ENCODE assay signal across 18 mouse cellular contexts in the genomic region with DNA sequence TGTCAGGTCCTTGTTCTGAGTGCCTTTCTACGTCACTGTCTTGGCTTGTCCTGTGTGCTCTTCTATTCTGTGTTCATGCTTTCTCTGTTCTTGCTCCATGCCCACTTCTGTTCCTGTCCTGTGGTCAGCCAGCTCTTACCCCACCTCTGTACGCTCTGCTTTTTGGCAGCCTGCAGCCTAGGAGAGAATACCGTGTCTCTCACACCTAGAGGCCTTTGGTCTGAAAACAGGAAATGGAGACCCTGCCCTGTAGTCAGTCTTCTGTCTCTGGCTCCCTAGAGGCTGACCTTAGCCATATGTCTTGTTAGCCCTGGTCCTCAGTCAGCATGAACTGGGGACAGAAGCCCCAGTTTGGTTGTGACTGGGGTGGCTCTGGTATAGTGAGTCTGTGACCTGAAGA.
DNase-seq lines count a peak whose midpoint lies in the region; ATAC-seq and TF ChIP-seq lines count a peak whose summit lies in the region.
"Had no signal": no experiment of that assay in that cellular context is flagged by ENCODE, and none has a peak within 500 bp of the region (broad histone marks: within the 10 kb centered on the region; RNA-seq: fewer than 3 reads in every experiment).

No protein-coding gene starts in this region.

- intact Hi-C loops in left cerebral cortex, postnatal 14 days (cut with DNase I), result no loop called here

- no peaks in the 10 kb centered on the region for H3K36me3 ChIP-seq in midbrain, postnatal 0 days (ENCODE audit: insufficient read depth, low read length)
- 0 out of 2 replicates have a peak, but pooled peaks cover 2% of the 10 kb centered on the region for H3K36me3 ChIP-seq in midbrain, embryonic 10.5 days
- H3K36me3 ChIP-seq in hindbrain, embryonic 16.5 days (ENCODE audit: control insufficient read depth, insufficient read depth, low read length), result no peaks in the 10 kb centered on the region
- no peaks in the 10 kb centered on the region for H3K36me3 ChIP-seq in small intestine, adult 2 months (ENCODE audit: control insufficient read depth, insufficient read depth, low read length)
- H3K36me3 ChIP-seq: kidney, embryonic 15.5 days; stomach, embryonic 15.5 days had no signal

- no peaks in the 10 kb centered on the region for H3K27me3 ChIP-seq in midbrain, postnatal 0 days (ENCODE audit: insufficient read depth, low read length)
- H3K27me3 ChIP-seq in midbrain, embryonic 10.5 days (ENCODE audit: low read depth, poor library complexity, severe bottlenecking), result no peaks in the 10 kb centered on the region
- H3K27me3 ChIP-seq in hindbrain, embryonic 16.5 days (replicated peaks; ENCODE audit: control insufficient read depth, insufficient read depth, low read length), result no peaks in the 10 kb centered on the region
- no peaks in the 10 kb centered on the region for H3K27me3 ChIP-seq in small intestine, adult 2 months (ENCODE audit: control insufficient read depth, insufficient read depth, low read length)
- H3K27me3 ChIP-seq: kidney, embryonic 15.5 days; stomach, embryonic 15.5 days had no signal

- no peaks in the 10 kb centered on the region for H3K9me3 ChIP-seq in midbrain, postnatal 0 days (ENCODE audit: low read length)
- H3K9me3 ChIP-seq in midbrain, embryonic 10.5 days (replicated peaks), result no peaks in the 10 kb centered on the region
- no peaks in the 10 kb centered on the region for H3K9me3 ChIP-seq in hindbrain, embryonic 16.5 days (ENCODE audit: control insufficient read depth, low read length)
- H3K9me3 ChIP-seq: kidney, embryonic 15.5 days; stomach, embryonic 15.5 days had no signal

- H3K4me2 ChIP-seq in midbrain, postnatal 0 days (ENCODE audit: low read depth, low read length, poor library complexity, severe bottlenecking), result no peak overlapping the region
- H3K4me2 ChIP-seq in hindbrain, embryonic 16.5 days (ENCODE audit: low read length), result no peak overlapping the region
- H3K4me2 ChIP-seq: heart, embryonic 11.5 days; kidney, embryonic 15.5 days; lung, embryonic 14.5 days; stomach, embryonic 15.5 days had no signal

- no peak for TF ChIP-seq POLR2A in small intestine, adult 2 months (IDR thresholded peaks at IDR 0.05; ENCODE audit: low read depth, low read length)

- peak; percentile 3; the same call in 1 of the 2 replicates for ATAC-seq in midbrain, postnatal 0 days (ENCODE audit: low FRiP score)
- 0 out of 2 replicates have a peak, but pooled peaks have one; percentile 8 for ATAC-seq in hindbrain, embryonic 16.5 days
- ATAC-seq: inflammation-experienced regulatory T-cells, adult 6 months had no signal

- no peak overlapping the region for H3K4me3 ChIP-seq in midbrain, postnatal 0 days (ENCODE audit: low read depth, low read length)
- H3K4me3 ChIP-seq in midbrain, embryonic 10.5 days, result no peak overlapping the region
- no peak overlapping the region for H3K4me3 ChIP-seq in hindbrain, embryonic 16.5 days (ENCODE audit: low read length)
- no peak overlapping the region for H3K4me3 ChIP-seq in small intestine, adult 2 months (ENCODE audit: low read depth, low read length)
- H3K4me3 ChIP-seq: erythroblast, embryonic 14.5 days; kidney, embryonic 15.5 days; stomach, embryonic 15.5 days had no signal

- no peak overlapping the region for H3K27ac ChIP-seq in midbrain, postnatal 0 days (ENCODE audit: low read depth, low read length)
- no peak overlapping the region for H3K27ac ChIP-seq in midbrain, embryonic 10.5 days (replicated peaks)
- H3K27ac ChIP-seq in hindbrain, embryonic 16.5 days (ENCODE audit: low read depth, low read length), result no peak overlapping the region
- peak overlapping the region; percentile 26 for H3K27ac ChIP-seq in small intestine, adult 2 months (ENCODE audit: insufficient read depth, low read depth, low read length)
- H3K27ac ChIP-seq: kidney, embryonic 15.5 days; stomach, embryonic 15.5 days had no signal

- peaks cover 6% of the 10 kb centered on the region; the same call in 1 of the 2 replicates for H3K4me1 ChIP-seq in midbrain, postnatal 0 days (ENCODE audit: insufficient read depth, low read length)
- peaks cover 28% of the 10 kb centered on the region for H3K4me1 ChIP-seq in midbrain, embryonic 10.5 days
- peaks cover 22% of the 10 kb centered on the region for H3K4me1 ChIP-seq in hindbrain, embryonic 16.5 days (ENCODE audit: control insufficient read depth, insufficient read depth, low read depth, low read length)
- H3K4me1 ChIP-seq in small intestine, adult 2 months (ENCODE audit: control insufficient read depth, insufficient read depth, insufficient read length, low read length), result peaks cover 9% of the 10 kb centered on the region

- no peak for TF ChIP-seq CTCF in midbrain, postnatal 0 days (IDR thresholded peaks at IDR 0.05)
- TF ChIP-seq CTCF in small intestine, adult 2 months (IDR thresholded peaks at IDR 0.05; ENCODE audit: extremely low read depth, insufficient read length, insufficient replicate concordance, low read depth, low read length), result no peak

- no peak overlapping the region for H3K9ac ChIP-seq in midbrain, postnatal 0 days (replicated peaks; ENCODE audit: low read length, poor library complexity, severe bottlenecking)
- no peak overlapping the region for H3K9ac ChIP-seq in hindbrain, embryonic 16.5 days (ENCODE audit: low read depth, low read length)
- H3K9ac ChIP-seq: kidney, embryonic 15.5 days; lung, embryonic 14.5 days; stomach, embryonic 15.5 days had no signal

- 86% methylated on average over 3 of the region's 3 CpGs for WGBS in midbrain, postnatal 0 days
- 82% methylated on average over 3 of the region's 3 CpGs for WGBS in midbrain, embryonic 10.5 days
- WGBS in hindbrain, embryonic 16.5 days, result 72% methylated on average over 3 of the region's 3 CpGs
- WGBS in small intestine, adult 2 months, result 80% methylated on average over 3 of the region's 3 CpGs

- DNase-seq in cerebellum, postnatal 10 days, result peak; percentile 24 to 52
- no peak for DNase-seq in cerebellum, postnatal 36 days
- DNase-seq in midbrain, postnatal 0 days (ENCODE audit: low spot score), result no peak
- no peak for DNase-seq in midbrain, embryonic 10.5 days (ENCODE audit: low spot score)
- no peak for DNase-seq in layer of hippocampus, adult 8-10 months (ENCODE audit: low spot score in 2 of 2)
- no peak for DNase-seq in left cerebral cortex, postnatal 14 days (ENCODE audit: low spot score in 2 of 2)
- DNase-seq: adrenal gland, postnatal 14 days; B cell, adult 2 months; embryo, embryonic 11 days; lung, embryonic 14.5 days; thymus, postnatal 36 days had no signal

Comparison
In these comparisons a context has a peak if more than half of its experiments do, and no peak if none do; other contexts are left out.
1. DNase-seq: peak in cerebellum, postnatal 10 days (2 of 2); none in cerebellum, postnatal 36 days (0 of 2), midbrain, postnatal 0 days (single experiment), midbrain, embryonic 10.5 days (single experiment), layer of hippocampus, adult 8-10 months (0 of 2) and left cerebral cortex, postnatal 14 days (0 of 2).